Mouse (Mus musculus) spleen, postnatal 14 days (tissue): ENCODE measurements around the gene Metap2.
"Not testable (repeated sequence)": the region's sequence is repeated elsewhere in the genome, so short reads cannot be mapped to it uniquely, and the experiment has no call there.

Source experiments
- DNase-seq, 2 experiments: peaks; one replicate each; pipeline ENCODE4 v3.0.0; 2021 to 2022; ENCODE audit warnings: low spot score in 2 of 2

Metap2 gene

GRCm38 (mm10) chr10:93846706-93847105 lies 50.2 kb downstream of the Metap2 start:
- no peak for DNase-seq

GRCm38 (mm10) chr10:93835115-93835514 lies 61.8 kb downstream of the Metap2 start:
- not testable (repeated sequence) for DNase-seq

- DNase-seq, result no peak
Measured at GRCm38 (mm10) chr10:93834394-93834745, 62.5 kb downstream of the Metap2 start.

GRCm38 (mm10) chr10:93833699-93834393 lies 63.0 kb downstream of the Metap2 start:
- DNase-seq, result peak; percentile 56 to 69

- no peak for DNase-seq
Measured at GRCm38 (mm10) chr10:93833370-93833698, 63.6 kb downstream of the Metap2 start.

GRCm38 (mm10) chr10:93832811-93833210 lies 64.1 kb downstream of the Metap2 start:
- no peak for DNase-seq

GRCm38 (mm10) chr10:93831730-93832574 lies 64.9 kb downstream of the Metap2 start:
- DNase-seq, result no peak

- DNase-seq, result no peak
Measured at GRCm38 (mm10) chr10:93830931-93831729, 65.8 kb downstream of the Metap2 start, which contains the start of gene Usp44. Usp44 (plus strand) TSS chr10:93831555.

- DNase-seq, result no peak
Measured at GRCm38 (mm10) chr10:93829898-93830831, 66.7 kb downstream of the Metap2 start.

- peak in 1 of 2 experiments; percentile 62 for DNase-seq
Measured at GRCm38 (mm10) chr10:93818661-93819060, 78.2 kb downstream of the Metap2 start.

- no peak for DNase-seq
Measured at GRCm38 (mm10) chr10:93813755-93814154, 83.1 kb downstream of the Metap2 start.

GRCm38 (mm10) chr10:93812774-93813415 lies 84.0 kb downstream of the Metap2 start:
- peak in 1 of 2 experiments; percentile 41 for DNase-seq

- no peak for DNase-seq
Measured at GRCm38 (mm10) chr10:93812098-93812497, 84.8 kb downstream of the Metap2 start.

- DNase-seq, result no peak
Measured at GRCm38 (mm10) chr10:93810590-93811185, 86.2 kb downstream of the Metap2 start.

- DNase-seq, result not testable (repeated sequence)
Measured at GRCm38 (mm10) chr10:93809438-93809837, 87.5 kb downstream of the Metap2 start.
